Mouse (Mus musculus) liver, embryonic 14.5 days (tissue): Measurements from ENCODE around the gene Slamf7.

Experiments used
- CTCF ChIP-seq: IDR thresholded peaks from 2 replicates; pipeline ENCODE4 v1.5.1; 2016; ENCODE audit warnings: antibody characterized with exemption, low read depth, control low read depth
- EP300 ChIP-seq: IDR thresholded peaks from 2 replicates; pipeline ENCODE4 v1.6.1; 2016; ENCODE audit warnings: antibody characterized with exemption, low read depth

GRCm38 (mm10) chr1:171648840-171649239 is 4.0 kb downstream of the Slamf7 start:
- TF ChIP-seq CTCF = no peak
- no peak for TF ChIP-seq EP300
